Mouse (Mus musculus) bone marrow, adult 2 months (tissue): ENCODE measurements at regions not wholly inside any gene's neighbourhood (a gene's known extent, or its start where the extent isn't known, plus 50 kb on each side); places are given as distances from the start of the nearest gene placed in this dataset.

Experiments
- H3K27ac ChIP-seq: fragments of 200-500 bp; 2 replicates; pipeline ENCODE4 v1.5.1; 2012; ENCODE audit warnings: low read depth, mild to moderate bottlenecking, control low read depth, inconsistent platforms, low read length; ENCODE audit not compliant: control insufficient read depth, poor library complexity, insufficient read depth
- H3K4me1 ChIP-seq: fragments of 200-500 bp; 2 replicates; pipeline ENCODE4 v1.6.1; 2011; ENCODE audit warnings: low read length; ENCODE audit not compliant: control insufficient read depth, insufficient read depth
- H3K4me3 ChIP-seq: fragments of 200-500 bp; replicated peaks from 2 replicates; pipeline ENCODE3; 2011; ENCODE audit warnings: mild to moderate bottlenecking, low read depth, low read length, control low read depth; ENCODE audit not compliant: control insufficient read depth
- CTCF ChIP-seq: fragments of 200-500 bp; IDR thresholded peaks from 2 replicates; pipeline ENCODE4 v1.5.1; 2011; ENCODE audit warnings: low read length, control low read depth; ENCODE audit not compliant: control insufficient read depth, insufficient read depth
- POLR2A ChIP-seq: fragments of 200-500 bp; IDR thresholded peaks from 2 replicates; pipeline ENCODE4 v1.6.1; 2011; ENCODE audit warnings: low read depth, mild to moderate bottlenecking, control low read depth, low read length, borderline replicate concordance; ENCODE audit not compliant: control insufficient read depth
- WGBS: fragments of 180-500 bp; shearing (Covaris S2); methylation state at CpG from one replicate; pipeline ENCODE4 v1.1.7; 2018; 5-methylcytosine and 5-hydroxymethylcytosine counted together

DNA sequence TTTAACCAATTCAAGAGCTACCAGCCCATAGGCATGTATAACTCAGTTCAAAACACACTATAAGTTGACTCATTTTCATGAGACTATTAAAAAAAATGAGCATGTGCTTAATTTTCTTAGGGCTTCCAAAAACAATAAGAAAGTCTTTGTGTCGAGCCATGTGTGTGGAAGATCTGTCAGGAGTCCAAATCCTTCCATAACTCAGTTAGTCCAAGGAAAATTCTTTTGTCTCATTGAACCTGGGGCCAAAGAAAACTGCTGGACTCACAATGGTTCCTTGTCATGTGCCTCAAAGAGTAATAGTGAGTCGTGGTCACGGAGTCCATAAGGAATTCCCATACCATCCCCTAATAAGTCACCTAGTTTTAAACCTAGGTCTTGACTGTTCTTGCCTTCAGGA, 199.0 kb upstream of the Gm21798 start:
- WGBS: 79% methylated on average over 3 of the region's 3 CpGs
- Histone ChIP-seq H3K27ac (no peak overlapping the region), H3K4me3 (no peak overlapping the region), H3K4me1 (no peaks in the 10 kb centered on the region)
- TF ChIP-seq POLR2A (no peak), CTCF (no peak)

DNA sequence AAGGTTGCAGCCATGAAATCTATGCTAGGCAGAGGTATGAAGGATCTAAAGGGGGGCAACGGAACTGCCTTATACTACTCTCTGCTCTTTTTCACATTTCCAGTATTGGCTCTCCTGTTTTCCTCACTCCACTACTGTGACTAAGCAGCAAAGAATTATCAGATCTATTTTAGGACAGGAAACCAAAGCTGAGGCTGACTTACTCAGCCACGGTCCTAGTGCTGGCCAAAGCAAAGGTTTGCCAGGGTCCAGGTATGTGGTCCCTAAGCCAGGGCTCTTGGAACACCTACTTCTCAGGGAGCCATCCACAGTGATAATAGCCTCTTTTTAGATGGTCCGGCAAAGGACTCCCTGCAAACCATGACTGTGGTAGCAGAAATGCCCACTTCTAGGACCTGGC, 195.6 kb upstream of the Gm21798 start:
- no peak overlapping the region for H3K4me3 ChIP-seq
- WGBS: 52% methylated on average over 3 of the region's 3 CpGs
- H3K4me1 ChIP-seq: no peaks in the 10 kb centered on the region; the same call in 1 of the 2 replicates
- no peak for TF ChIP-seq POLR2A
- no peak for TF ChIP-seq CTCF
- no peak overlapping the region for H3K27ac ChIP-seq

DNA sequence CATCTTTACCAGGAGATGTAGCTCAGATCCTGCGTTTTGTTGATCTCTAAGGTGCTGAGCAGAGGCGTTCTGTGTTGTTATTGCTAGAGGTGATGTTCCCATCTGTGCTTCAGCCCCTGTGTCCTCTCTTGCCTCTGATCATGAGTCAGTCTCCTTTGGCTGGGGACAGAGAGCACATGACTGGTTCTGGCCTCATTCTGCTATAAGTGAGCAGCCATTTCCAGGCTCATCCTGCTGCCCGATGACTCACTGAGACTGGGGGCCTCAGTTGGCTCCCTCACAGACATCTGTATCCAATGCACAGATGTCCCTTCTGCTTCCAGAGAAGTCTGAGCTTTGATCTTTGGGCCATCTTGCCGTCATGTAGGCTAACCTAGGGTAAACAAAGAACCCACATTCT, 194.9 kb upstream of the Gm21798 start:
- 67% methylated on average over 4 of the region's 4 CpGs for WGBS
- Histone ChIP-seq H3K4me1 (no peaks in the 10 kb centered on the region; the same call in 1 of the 2 replicates), H3K27ac (no peak overlapping the region), H3K4me3 (no peak overlapping the region)
- TF ChIP-seq CTCF: no peak

DNA sequence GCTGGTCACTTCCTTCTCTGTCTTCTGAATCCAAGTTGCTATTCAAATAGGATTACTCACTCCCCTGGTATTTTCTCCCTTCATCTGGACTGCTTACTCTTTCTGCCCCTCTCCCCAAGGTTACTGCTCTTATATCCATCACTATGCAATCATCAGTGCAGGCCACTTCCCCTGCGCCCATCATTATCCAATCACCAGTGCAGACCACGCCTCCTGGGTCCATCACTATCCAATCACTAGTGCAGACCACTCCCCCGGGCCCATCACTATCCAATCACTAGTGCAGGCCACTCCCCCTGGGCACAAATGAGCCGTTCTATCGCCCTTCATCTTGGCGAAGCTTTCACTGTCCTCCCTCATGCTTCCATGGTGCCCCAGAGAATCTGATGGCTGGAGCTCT, 191.1 kb upstream of the Gm21798 start:
- 74% methylated on average over 6 of the region's 6 CpGs for WGBS
- H3K4me1 ChIP-seq: no peaks in the 10 kb centered on the region; the same call in 1 of the 2 replicates
- H3K27ac ChIP-seq: no peak overlapping the region
- TF ChIP-seq POLR2A: no peak
- no peak for TF ChIP-seq CTCF
- no peak overlapping the region for H3K4me3 ChIP-seq

DNA sequence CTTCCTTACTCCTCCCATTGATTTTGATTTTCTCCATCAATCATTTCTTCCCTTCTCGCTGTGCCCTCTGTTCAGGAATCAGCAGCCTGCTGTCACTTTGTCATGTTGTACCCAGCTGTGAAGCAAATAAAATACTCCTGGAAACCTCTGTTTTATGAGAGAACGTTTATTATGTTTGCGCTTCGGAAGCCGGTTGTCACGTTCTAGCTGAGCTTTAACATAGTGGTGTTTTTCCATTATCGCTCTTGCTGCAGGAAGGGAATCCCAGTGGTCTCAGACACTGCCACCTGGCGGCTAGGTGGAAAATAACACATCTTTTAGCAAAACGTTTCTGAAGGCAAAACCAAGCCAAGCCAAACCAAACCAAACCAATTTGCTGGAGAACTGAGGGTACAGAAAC, 190.2 kb upstream of the Gm21798 start:
- TF ChIP-seq POLR2A (no peak), CTCF (peak; percentile 78)
- no peak overlapping the region for H3K27ac ChIP-seq
- no peaks in the 10 kb centered on the region; the same call in 1 of the 2 replicates for H3K4me1 ChIP-seq
- no peak overlapping the region for H3K4me3 ChIP-seq
- 11% methylated on average over 9 of the region's 9 CpGs for WGBS
